Mouse (Mus musculus) heart, embryonic 12.5 days (tissue): Measurements from ENCODE around the gene 1700015G11Rik. TPM values are rescaled to one million over a fixed set of nuclear protein-coding genes. Genes with fewer than 3 reads are reported as not detected.

Source experiments
- ATAC-seq: fragments of 200-750 bp; cut with Nextera tagmentation; 2 replicates; pipeline ENCODE4 v1.8.0; 2017; ENCODE audit warnings: moderate TSS enrichment, moderate library complexity; ENCODE audit not compliant: insufficient number of reproducible peaks, low FRiP score
- H3K27ac ChIP-seq: fragments of 300-500 bp; sonication (generic); 2 replicates; pipeline ENCODE4 v1.5.1; 2016; ENCODE audit warnings: mild to moderate bottlenecking, moderate library complexity; ENCODE audit not compliant: poor library complexity, severe bottlenecking
- H3K27me3 ChIP-seq: fragments of 300-500 bp; sonication (generic); replicated peaks from 2 replicates; pipeline ENCODE4 v1.6.1; 2016; ENCODE audit warnings: mild to moderate bottlenecking, moderate library complexity
- H3K36me3 ChIP-seq: fragments of 300-500 bp; sonication (generic); 2 replicates; pipeline ENCODE4 v1.6.1; 2016; ENCODE audit warnings: mild to moderate bottlenecking, moderate library complexity
- H3K4me1 ChIP-seq: fragments of 300-500 bp; sonication (generic); replicated peaks from 2 replicates; pipeline ENCODE4 v1.6.1; 2016; ENCODE audit warnings: mild to moderate bottlenecking
- H3K4me2 ChIP-seq: fragments of 300-500 bp; sonication (generic); 2 replicates; pipeline ENCODE4 v1.6.1; 2016; ENCODE audit warnings: mild to moderate bottlenecking, moderate library complexity
- H3K4me3 ChIP-seq: fragments of 300-500 bp; sonication (generic); 2 replicates; pipeline ENCODE4 v1.5.1; 2016; ENCODE audit warnings: mild to moderate bottlenecking
- H3K9ac ChIP-seq: fragments of 300-500 bp; sonication (generic); 2 replicates; pipeline ENCODE4 v1.6.1; 2016; ENCODE audit warnings: mild to moderate bottlenecking, moderate library complexity
- H3K9me3 ChIP-seq: fragments of 300-500 bp; sonication (generic); replicated peaks from 2 replicates; pipeline ENCODE4 v1.6.1; 2016; ENCODE audit warnings: mild to moderate bottlenecking, moderate library complexity
- WGBS: fragments of 180-500 bp; shearing (Covaris S2); methylation state at CpG from one replicate; pipeline ENCODE4 v1.1.7; 2016; 5-methylcytosine and 5-hydroxymethylcytosine counted together
- polyA plus RNA-seq: library from polyadenylated mRNA; unstranded; fragments of >200 nt; fragmentation: Nextera tagmentation; extraction: Ambion mirVana; gene quantifications from 2 replicates; pipeline ENCODE4 v1.2.1, GENCODE M21; 2016

Gene 1700015G11Rik
- polyA plus RNA-seq, 1 experiment from 2014 or later, result not detected

GRCm38 (mm10) chr7:52005511-52006295, 9.8 kb downstream of the 1700015G11Rik start, which contains the start of gene Svip:
Gene Svip (minus strand): TSS chr7:52006018.
- Histone ChIP-seq H3K27me3 (0 out of 2 replicates have a peak, but pooled peaks cover 3% of the 10 kb centered on the region), H3K27ac (0 out of 2 replicates have a peak within 1 kb of the TSS, but pooled peaks have one; percentile 47), H3K9ac (peak within 1 kb of the TSS; percentile 72), H3K36me3 (no peaks in the 10 kb centered on the region), H3K4me3 (peak within 1 kb of the TSS; percentile 72), H3K9me3 (no peaks in the 10 kb centered on the region), H3K4me2 (peak within 1 kb of the TSS; percentile 76), H3K4me1 (no peaks in the 10 kb centered on the region)
- ATAC-seq, result peak; percentile 95
- under 1% methylated on average over 40 of the region's 47 CpGs for WGBS

- WGBS, result 42% methylated on average over 3 of the region's 3 CpGs
- H3K4me1 ChIP-seq, result 0 out of 2 replicates have a peak, but pooled peaks cover 10% of the 10 kb centered on the region
- no peak overlapping the region for H3K4me3 ChIP-seq
- ATAC-seq, result peak; percentile 81
- no peak overlapping the region for H3K4me2 ChIP-seq
- H3K27ac ChIP-seq, result no peak overlapping the region
- H3K9me3 ChIP-seq, result no peaks in the 10 kb centered on the region
- no peaks in the 10 kb centered on the region for H3K27me3 ChIP-seq
- H3K9ac ChIP-seq, result no peak overlapping the region
- H3K36me3 ChIP-seq, result no peaks in the 10 kb centered on the region
Observed at GRCm38 (mm10) chr7:51991020-51991419, 24.5 kb downstream of the 1700015G11Rik start.

GRCm38 (mm10) chr7:51986909-51987308, 28.6 kb downstream of the 1700015G11Rik start:
- Histone ChIP-seq H3K36me3 (no peaks in the 10 kb centered on the region), H3K9ac (no peak overlapping the region), H3K27me3 (peaks cover 4% of the 10 kb centered on the region; the same call in 1 of the 2 replicates), H3K9me3 (no peaks in the 10 kb centered on the region), H3K4me2 (no peak overlapping the region), H3K27ac (no peak overlapping the region), H3K4me1 (peaks cover 22% of the 10 kb centered on the region), H3K4me3 (no peak overlapping the region)
- no peak for ATAC-seq
- WGBS, result 58% methylated on average over 6 of the region's 6 CpGs

- ATAC-seq, result no peak
- H3K27me3 ChIP-seq, result peaks cover 4% of the 10 kb centered on the region; the same call in 1 of the 2 replicates
- H3K36me3 ChIP-seq, result no peaks in the 10 kb centered on the region
- H3K27ac ChIP-seq, result no peak overlapping the region
- H3K9ac ChIP-seq, result no peak overlapping the region
- 70% methylated on average over 6 of the region's 6 CpGs for WGBS
- no peaks in the 10 kb centered on the region for H3K9me3 ChIP-seq
- H3K4me2 ChIP-seq, result no peak overlapping the region
- H3K4me3 ChIP-seq, result no peak overlapping the region
- peaks cover 25% of the 10 kb centered on the region for H3K4me1 ChIP-seq
Observed at GRCm38 (mm10) chr7:51985763-51986162, 29.8 kb downstream of the 1700015G11Rik start.

- 11% methylated on average over 1 of the region's 1 CpGs for WGBS
- H3K4me1 ChIP-seq, result peaks cover 18% of the 10 kb centered on the region
- H3K4me3 ChIP-seq, result no peak overlapping the region
- H3K4me2 ChIP-seq, result peak overlapping the region; percentile 52
- H3K9me3 ChIP-seq, result no peaks in the 10 kb centered on the region
- no peaks in the 10 kb centered on the region for H3K36me3 ChIP-seq
- peaks cover 7% of the 10 kb centered on the region for H3K27me3 ChIP-seq
- ATAC-seq, result peak; percentile 66
- H3K9ac ChIP-seq, result no peak overlapping the region
- no peak overlapping the region for H3K27ac ChIP-seq
Observed at GRCm38 (mm10) chr7:51982303-51982702, 33.2 kb downstream of the 1700015G11Rik start.

GRCm38 (mm10) chr7:51979271-51979670, 36.3 kb downstream of the 1700015G11Rik start:
- Histone ChIP-seq H3K9ac (no peak overlapping the region), H3K4me3 (no peak overlapping the region), H3K9me3 (no peaks in the 10 kb centered on the region), H3K27ac (no peak overlapping the region), H3K27me3 (peaks cover 7% of the 10 kb centered on the region), H3K4me2 (no peak overlapping the region), H3K4me1 (peaks cover 18% of the 10 kb centered on the region), H3K36me3 (no peaks in the 10 kb centered on the region)
- WGBS, result 44% methylated on average over 5 of the region's 5 CpGs
- no peak for ATAC-seq

GRCm38 (mm10) chr7:51975181-51975580, 40.3 kb downstream of the 1700015G11Rik start:
- Histone ChIP-seq H3K9me3 (no peaks in the 10 kb centered on the region), H3K9ac (no peak overlapping the region), H3K27ac (no peak overlapping the region), H3K4me3 (no peak overlapping the region), H3K36me3 (no peaks in the 10 kb centered on the region), H3K27me3 (no peaks in the 10 kb centered on the region; the same call in none of the 2 replicates), H3K4me1 (no peaks in the 10 kb centered on the region), H3K4me2 (no peak overlapping the region)
- ATAC-seq, result no peak
- WGBS, result 68% methylated on average over 6 of the region's 6 CpGs

GRCm38 (mm10) chr7:51973526-51973925, 42.0 kb downstream of the 1700015G11Rik start:
- Histone ChIP-seq H3K36me3 (no peaks in the 10 kb centered on the region), H3K27ac (no peak overlapping the region), H3K27me3 (no peaks in the 10 kb centered on the region; the same call in none of the 2 replicates), H3K9me3 (no peaks in the 10 kb centered on the region), H3K9ac (no peak overlapping the region), H3K4me1 (no peaks in the 10 kb centered on the region), H3K4me2 (no peak overlapping the region), H3K4me3 (no peak overlapping the region)
- ATAC-seq, result no peak
- WGBS, result 74% methylated on average over 2 of the region's 2 CpGs

- H3K9me3 ChIP-seq, result no peaks in the 10 kb centered on the region
- no peak overlapping the region for H3K27ac ChIP-seq
- H3K9ac ChIP-seq, result no peak overlapping the region
- H3K27me3 ChIP-seq, result no peaks in the 10 kb centered on the region; the same call in none of the 2 replicates
- no peak overlapping the region for H3K4me3 ChIP-seq
- WGBS, result 67% methylated on average over 5 of the region's 5 CpGs
- H3K36me3 ChIP-seq, result no peaks in the 10 kb centered on the region
- no peaks in the 10 kb centered on the region for H3K4me1 ChIP-seq
- no peak for ATAC-seq
- H3K4me2 ChIP-seq, result no peak overlapping the region
Observed at GRCm38 (mm10) chr7:51973091-51973490, 42.4 kb downstream of the 1700015G11Rik start.

GRCm38 (mm10) chr7:51972252-51972855, 43.2 kb downstream of the 1700015G11Rik start:
- no peaks in the 10 kb centered on the region for H3K36me3 ChIP-seq
- H3K27me3 ChIP-seq, result no peaks in the 10 kb centered on the region; the same call in 1 of the 2 replicates
- no peak overlapping the region for H3K27ac ChIP-seq
- no peaks in the 10 kb centered on the region for H3K4me1 ChIP-seq
- no peaks in the 10 kb centered on the region for H3K9me3 ChIP-seq
- no peak for ATAC-seq
- no peak overlapping the region for H3K9ac ChIP-seq
- no peak overlapping the region for H3K4me2 ChIP-seq
- 32% methylated on average over 6 of the region's 6 CpGs for WGBS
- H3K4me3 ChIP-seq, result no peak overlapping the region

GRCm38 (mm10) chr7:51969379-51969778, 46.1 kb downstream of the 1700015G11Rik start:
- no peak for ATAC-seq
- H3K9me3 ChIP-seq, result no peaks in the 10 kb centered on the region

More at GRCm38 (mm10) chr7:51969379-51969778, 46.1 kb downstream of the 1700015G11Rik start:
- no peaks in the 10 kb centered on the region for H3K36me3 ChIP-seq
- H3K9ac ChIP-seq, result no peak overlapping the region
- no peaks in the 10 kb centered on the region; the same call in 1 of the 2 replicates for H3K27me3 ChIP-seq
- H3K4me2 ChIP-seq, result no peak overlapping the region
- H3K4me3 ChIP-seq, result no peak overlapping the region
- no peaks in the 10 kb centered on the region for H3K4me1 ChIP-seq
- H3K27ac ChIP-seq, result no peak overlapping the region
